Mouse (Mus musculus): ENCODE measurements around the gene 4933428G20Rik. TPM values are rescaled to one million over a fixed set of nuclear protein-coding genes. Genes with fewer than 3 reads are reported as not detected.

The 4933428G20Rik gene
- polyA plus RNA-seq, 1 experiment from 2014 or later = 0.17 TPM

GRCm38 (mm10) chr11:97441658-97442125 lies 58.4 kb downstream of the 4933428G20Rik start:
- Histone ChIP-seq H3K27me3 (ENCODE audit: control insufficient read depth, insufficient read depth, low read length) (peaks cover 33% of the 10 kb centered on the region), H3K27ac (ENCODE audit: low read depth, low read length) (no peak overlapping the region), H3K4me1 (replicated peaks; ENCODE audit: control insufficient read depth, insufficient read depth, low read length) (peaks cover 7% of the 10 kb centered on the region), H3K4me3 (ENCODE audit: low read depth, low read length) (peak overlapping the region; percentile 8; the same call in 1 of the 2 replicates), H3K9me3 (ENCODE audit: control insufficient read depth, low read length) (no peaks in the 10 kb centered on the region), H3K9ac (ENCODE audit: low read length) (no peak overlapping the region), H3K4me2 (ENCODE audit: low read depth, low read length, severe bottlenecking) (peak overlapping the region; percentile 24; the same call in 1 of the 2 replicates), H3K36me3 (ENCODE audit: control insufficient read depth, insufficient read depth, low read length) (no peaks in the 10 kb centered on the region)
- no peak for ATAC-seq (replicated peaks; ENCODE audit: low FRiP score)
- WGBS = 6% methylated on average over 3 of the region's 3 CpGs
- DNase-seq (ENCODE audit: low spot score) = peak; percentile 50

- ATAC-seq (replicated peaks; ENCODE audit: low FRiP score) (no peak), DNase-seq (ENCODE audit: low spot score) (peak; percentile 48)
- H3K36me3 ChIP-seq (ENCODE audit: control insufficient read depth, insufficient read depth, low read length) = no peaks in the 10 kb centered on the region
- H3K9ac ChIP-seq (ENCODE audit: low read length) = no peak overlapping the region
- H3K9me3 ChIP-seq (ENCODE audit: control insufficient read depth, low read length) = no peaks in the 10 kb centered on the region
- no peak overlapping the region for H3K27ac ChIP-seq (ENCODE audit: low read depth, low read length)
- peak overlapping the region; percentile 15; the same call in 1 of the 2 replicates for H3K4me2 ChIP-seq (ENCODE audit: low read depth, low read length, severe bottlenecking)
- H3K4me1 ChIP-seq (replicated peaks; ENCODE audit: control insufficient read depth, insufficient read depth, low read length) = peaks cover 7% of the 10 kb centered on the region
- H3K27me3 ChIP-seq (ENCODE audit: control insufficient read depth, insufficient read depth, low read length) = peaks cover 33% of the 10 kb centered on the region
- peak overlapping the region; percentile 36; the same call in 1 of the 2 replicates for H3K4me3 ChIP-seq (ENCODE audit: low read depth, low read length)
- WGBS = 59% methylated on average over 15 of the region's 15 CpGs
Measured at GRCm38 (mm10) chr11:97441036-97441657, 59.0 kb downstream of the 4933428G20Rik start.

Other genes with a start within 250 kb of the 4933428G20Rik start
- 108 and 122 TPM in 2 replicates for gene Npepps, start 219.7 kb downstream of the 4933428G20Rik start, polyA plus RNA-seq (2014; fragmentation: Nextera tagmentation; extraction: Ambion mirVana)
- 55.9 and 59.9 TPM in 2 replicates for gene Mrpl45, start 184.6 kb downstream of the 4933428G20Rik start, polyA plus RNA-seq (2014; fragmentation: Nextera tagmentation; extraction: Ambion mirVana)
- gene Gpr179, start 148.3 kb downstream of the 4933428G20Rik start, polyA plus RNA-seq (2014; fragmentation: Nextera tagmentation; extraction: Ambion mirVana) = 0.03 TPM in 2 replicates
- 4.3 and 4.5 TPM in 2 replicates for gene Socs7, start 137.8 kb downstream of the 4933428G20Rik start, polyA plus RNA-seq (2014; fragmentation: Nextera tagmentation; extraction: Ambion mirVana)
- 3.2 and 4.8 TPM in 2 replicates for gene Arhgap23, start 84.8 kb downstream of the 4933428G20Rik start, polyA plus RNA-seq (2014; fragmentation: Nextera tagmentation; extraction: Ambion mirVana)
- 3.2 and 3.7 TPM in 2 replicates for gene Srcin1, start 75.8 kb upstream of the 4933428G20Rik start, polyA plus RNA-seq (2014; fragmentation: Nextera tagmentation; extraction: Ambion mirVana)
- 13.8 and 15.8 TPM in 2 replicates for gene Epop, start 129.4 kb upstream of the 4933428G20Rik start, polyA plus RNA-seq (2014; fragmentation: Nextera tagmentation; extraction: Ambion mirVana)
- gene Mllt6, start 163.1 kb upstream of the 4933428G20Rik start, polyA plus RNA-seq (2014; fragmentation: Nextera tagmentation; extraction: Ambion mirVana) = 3.4 and 4.9 TPM in 2 replicates
- gene Cisd3, start 185.5 kb upstream of the 4933428G20Rik start, polyA plus RNA-seq (2014; fragmentation: Nextera tagmentation; extraction: Ambion mirVana) = 13.5 and 14.0 TPM in 2 replicates
- gene Pcgf2, start 200.2 kb upstream of the 4933428G20Rik start, polyA plus RNA-seq (2014; fragmentation: Nextera tagmentation; extraction: Ambion mirVana) = 24.2 and 25.9 TPM in 2 replicates
- 463 and 510 TPM in 2 replicates for gene Psmb3, start 203.1 kb upstream of the 4933428G20Rik start, polyA plus RNA-seq (2014; fragmentation: Nextera tagmentation; extraction: Ambion mirVana)
- 1.8 and 1.9 TPM in 2 replicates for gene Pip4k2b, start 244.4 kb upstream of the 4933428G20Rik start, polyA plus RNA-seq (2014; fragmentation: Nextera tagmentation; extraction: Ambion mirVana)

All from forebrain, embryonic 11.5 days (tissue).